Mouse (Mus musculus): ENCODE measurements around the gene Tmsb15l. TPM values are rescaled to one million over a fixed set of nuclear protein-coding genes. Genes with fewer than 3 reads are reported as not detected.
A peak's percentile ranks its signal among the peaks of the same experiment; 100 is the strongest.

Tmsb15l gene
- 6.4 and 7.7 TPM in 2 replicates for polyA plus RNA-seq (2012; rRNA removed)

GRCm38 (mm10) chrX:136976424-136977084 is at the start of gene Tmsb15l, which contains the start of gene Tmsb15b1:
Tmsb15l (minus strand) TSS chrX:136976869.
Tmsb15b1 (minus strand) TSS chrX:136976874.
- peak within 1 kb of the TSS; percentile 97 for H3K4me3 ChIP-seq (replicated peaks; ENCODE audit: insufficient read depth, low read depth, low read length)
- 15% methylated on average over 15 of the region's 15 CpGs for WGBS
- DNase-seq, result peak; percentile 54 to 91
- TF ChIP-seq POLR2A (IDR thresholded peaks at IDR 0.05; ENCODE audit: borderline replicate concordance, insufficient read depth, low read length), result peak; percentile 60; the same call in 1 of the 2 replicates
- no peak for TF ChIP-seq CTCF (IDR thresholded peaks at IDR 0.05; ENCODE audit: borderline replicate concordance, insufficient read depth, low read depth, low read length)
- H3K27me3 ChIP-seq (ENCODE audit: control insufficient read depth, insufficient read depth, low read length), result no peaks in the 10 kb centered on the region
- H3K27ac ChIP-seq (ENCODE audit: insufficient read depth, low read length), result 0 out of 2 replicates have a peak within 1 kb of the TSS, but pooled peaks have one; percentile 16
- no peaks in the 10 kb centered on the region for H3K4me1 ChIP-seq (ENCODE audit: control insufficient read depth, insufficient read depth, low read length)

- DNase-seq, result peak; percentile 44 to 59
- TF ChIP-seq POLR2A (IDR thresholded peaks at IDR 0.05; ENCODE audit: borderline replicate concordance, insufficient read depth, low read length) (no peak), CTCF (IDR thresholded peaks at IDR 0.05; ENCODE audit: borderline replicate concordance, insufficient read depth, low read depth, low read length) (peak; percentile 50; the same call in 1 of the 2 replicates)
- WGBS, result 35% methylated on average over 1 of the region's 1 CpGs
Measured at GRCm38 (mm10) chrX:137019310-137019709, 42.6 kb upstream of the Tmsb15l start.

GRCm38 (mm10) chrX:137017668-137018067 is 41.0 kb upstream of the Tmsb15l start:
- WGBS, result 78% methylated on average over 1 of the region's 1 CpGs

More at GRCm38 (mm10) chrX:137019310-137019709, 42.6 kb upstream of the Tmsb15l start:
- Histone ChIP-seq H3K4me1 (ENCODE audit: control insufficient read depth, insufficient read depth, low read length) (peaks cover 2% of the 10 kb centered on the region; the same call in 1 of the 2 replicates), H3K27me3 (ENCODE audit: control insufficient read depth, insufficient read depth, low read length) (no peaks in the 10 kb centered on the region), H3K27ac (ENCODE audit: insufficient read depth, low read length) (no peak overlapping the region), H3K4me3 (replicated peaks; ENCODE audit: insufficient read depth, low read depth, low read length) (no peak overlapping the region)

GRCm38 (mm10) chrX:137015099-137015709 is 38.5 kb upstream of the Tmsb15l start:
- peaks cover 2% of the 10 kb centered on the region; the same call in 1 of the 2 replicates for H3K4me1 ChIP-seq (ENCODE audit: control insufficient read depth, insufficient read depth, low read length)
- no peak overlapping the region for H3K4me3 ChIP-seq (replicated peaks; ENCODE audit: insufficient read depth, low read depth, low read length)
- TF ChIP-seq CTCF (IDR thresholded peaks at IDR 0.05; ENCODE audit: borderline replicate concordance, insufficient read depth, low read depth, low read length), result peak; percentile 59
- no peak for TF ChIP-seq POLR2A (IDR thresholded peaks at IDR 0.05; ENCODE audit: borderline replicate concordance, insufficient read depth, low read length)
- H3K27ac ChIP-seq (ENCODE audit: insufficient read depth, low read length), result no peak overlapping the region; the same call in 1 of the 2 replicates
- DNase-seq, result peak; percentile 56 to 59
- WGBS, result 45% methylated on average over 6 of the region's 6 CpGs
- H3K27me3 ChIP-seq (ENCODE audit: control insufficient read depth, insufficient read depth, low read length), result no peaks in the 10 kb centered on the region

More at GRCm38 (mm10) chrX:137017668-137018067, 41.0 kb upstream of the Tmsb15l start:
- peaks cover 2% of the 10 kb centered on the region; the same call in 1 of the 2 replicates for H3K4me1 ChIP-seq (ENCODE audit: control insufficient read depth, insufficient read depth, low read length)
- H3K27me3 ChIP-seq (ENCODE audit: control insufficient read depth, insufficient read depth, low read length), result no peaks in the 10 kb centered on the region
- no peak for TF ChIP-seq POLR2A (IDR thresholded peaks at IDR 0.05; ENCODE audit: borderline replicate concordance, insufficient read depth, low read length)
- TF ChIP-seq CTCF (IDR thresholded peaks at IDR 0.05; ENCODE audit: borderline replicate concordance, insufficient read depth, low read depth, low read length), result no peak
- no peak for DNase-seq
- no peak overlapping the region for H3K4me3 ChIP-seq (replicated peaks; ENCODE audit: insufficient read depth, low read depth, low read length)
- H3K27ac ChIP-seq (ENCODE audit: insufficient read depth, low read length), result no peak overlapping the region

GRCm38 (mm10) chrX:136996256-136996655 is 19.6 kb upstream of the Tmsb15l start:
- TF ChIP-seq CTCF (IDR thresholded peaks at IDR 0.05; ENCODE audit: borderline replicate concordance, insufficient read depth, low read depth, low read length) (no peak), POLR2A (IDR thresholded peaks at IDR 0.05; ENCODE audit: borderline replicate concordance, insufficient read depth, low read length) (no peak)
- DNase-seq, result no peak
- H3K4me3 ChIP-seq (replicated peaks; ENCODE audit: insufficient read depth, low read depth, low read length), result no peak overlapping the region
- no peak overlapping the region for H3K27ac ChIP-seq (ENCODE audit: insufficient read depth, low read length)
- H3K4me1 ChIP-seq (ENCODE audit: control insufficient read depth, insufficient read depth, low read length), result no peaks in the 10 kb centered on the region
- WGBS, result 65% methylated on average over 2 of the region's 2 CpGs
- H3K27me3 ChIP-seq (ENCODE audit: control insufficient read depth, insufficient read depth, low read length), result no peaks in the 10 kb centered on the region

- peak; percentile 43 to 44 for DNase-seq
- TF ChIP-seq POLR2A (IDR thresholded peaks at IDR 0.05; ENCODE audit: borderline replicate concordance, insufficient read depth, low read length), result no peak
- no peak for TF ChIP-seq CTCF (IDR thresholded peaks at IDR 0.05; ENCODE audit: borderline replicate concordance, insufficient read depth, low read depth, low read length)
- 5% methylated on average over 13 of the region's 14 CpGs for WGBS
- H3K27ac ChIP-seq (ENCODE audit: insufficient read depth, low read length), result peak overlapping the region; percentile 94
- H3K4me1 ChIP-seq (ENCODE audit: control insufficient read depth, insufficient read depth, low read length), result no peaks in the 10 kb centered on the region
- no peaks in the 10 kb centered on the region for H3K27me3 ChIP-seq (ENCODE audit: control insufficient read depth, insufficient read depth, low read length)
- H3K4me3 ChIP-seq (replicated peaks; ENCODE audit: insufficient read depth, low read depth, low read length), result peak overlapping the region; percentile 98
Measured at GRCm38 (mm10) chrX:136993641-136994040, 17.0 kb upstream of the Tmsb15l start.

- DNase-seq, result peak; percentile 86 to 91
- Histone ChIP-seq H3K27ac (ENCODE audit: insufficient read depth, low read length) (peak within 1 kb of the TSS; percentile 94), H3K4me3 (replicated peaks; ENCODE audit: insufficient read depth, low read depth, low read length) (peak within 1 kb of the TSS; percentile 98), H3K4me1 (ENCODE audit: control insufficient read depth, insufficient read depth, low read length) (no peaks in the 10 kb centered on the region), H3K27me3 (ENCODE audit: control insufficient read depth, insufficient read depth, low read length) (no peaks in the 10 kb centered on the region)
- TF ChIP-seq POLR2A (IDR thresholded peaks at IDR 0.05; ENCODE audit: borderline replicate concordance, insufficient read depth, low read length) (peak; percentile 62), CTCF (IDR thresholded peaks at IDR 0.05; ENCODE audit: borderline replicate concordance, insufficient read depth, low read depth, low read length) (no peak)
- WGBS, result 6% methylated on average over 26 of the region's 26 CpGs
Measured at GRCm38 (mm10) chrX:136992978-136993547, 16.4 kb upstream of the Tmsb15l start, which contains the start of gene Zcchc18. Zcchc18 (plus strand) TSS chrX:136993155.
